Mouse (Mus musculus) testis, adult 2 months (tissue): ENCODE results near the gene Vegfb.

Source experiments
- CTCF ChIP-seq: fragments of 200-500 bp; IDR thresholded peaks from 2 replicates; pipeline ENCODE4 v1.5.1; 2012; ENCODE audit warnings: low read depth, mild to moderate bottlenecking, inconsistent platforms, low read length, moderate library complexity; ENCODE audit not compliant: control insufficient read depth, insufficient read depth, insufficient replicate concordance
- POLR2A ChIP-seq: fragments of 200-500 bp; IDR thresholded peaks from 2 replicates; pipeline ENCODE4 v1.6.1; 2012; ENCODE audit warnings: low read depth, mild to moderate bottlenecking, inconsistent platforms, low read length, moderate library complexity; ENCODE audit not compliant: control insufficient read depth

DNA sequence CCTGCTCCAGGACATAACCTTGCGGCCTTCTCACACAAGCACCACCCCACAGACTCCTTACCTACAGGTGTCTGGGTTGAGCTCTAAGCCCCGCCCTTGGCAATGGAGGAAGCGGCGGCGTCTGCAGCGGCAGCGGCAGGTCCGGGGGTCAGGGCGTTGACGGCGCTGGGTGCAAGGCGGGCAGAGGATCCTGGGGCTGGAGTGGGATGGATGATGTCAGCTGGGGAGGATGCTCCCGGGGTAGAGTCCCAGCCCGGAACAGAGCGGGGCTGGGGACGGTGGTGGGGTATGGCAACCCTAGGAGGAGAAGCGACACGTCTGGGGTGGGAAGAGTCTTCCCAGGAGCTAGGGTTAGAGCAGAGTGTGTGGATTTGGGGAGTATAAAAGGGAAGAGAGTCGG, 2.2 kb downstream of the Vegfb start:
- TF ChIP-seq CTCF (no peak), POLR2A (no peak)
